Mouse (Mus musculus) regulatory T cell (primary cell): Measurements from ENCODE around the gene Heatr1.
"Not testable (repeated sequence)": the region's sequence is repeated elsewhere in the genome, so short reads cannot be mapped to it uniquely, and the experiment has no call there.

Source experiments
- in situ Hi-C: fragments of 300-600 bp; cut with MboI, MseI; formaldehyde crosslinking; loops from one replicate; pipeline ENCODE4 v1.15.1; 2025; ENCODE audit warnings: high pct_unique_total_duplicates

The Heatr1 gene

GRCm38 (mm10) chr13:12453150-12453549 is 58.3 kb downstream of the Heatr1 start:
- in situ Hi-C loops: no loop called here

GRCm38 (mm10) chr13:12454686-12455390 is 60.0 kb downstream of the Heatr1 start:
- in situ Hi-C loops: no loop called here

GRCm38 (mm10) chr13:12456711-12457110 is 61.9 kb downstream of the Heatr1 start:
- in situ Hi-C loops: no loop called here

DNA sequence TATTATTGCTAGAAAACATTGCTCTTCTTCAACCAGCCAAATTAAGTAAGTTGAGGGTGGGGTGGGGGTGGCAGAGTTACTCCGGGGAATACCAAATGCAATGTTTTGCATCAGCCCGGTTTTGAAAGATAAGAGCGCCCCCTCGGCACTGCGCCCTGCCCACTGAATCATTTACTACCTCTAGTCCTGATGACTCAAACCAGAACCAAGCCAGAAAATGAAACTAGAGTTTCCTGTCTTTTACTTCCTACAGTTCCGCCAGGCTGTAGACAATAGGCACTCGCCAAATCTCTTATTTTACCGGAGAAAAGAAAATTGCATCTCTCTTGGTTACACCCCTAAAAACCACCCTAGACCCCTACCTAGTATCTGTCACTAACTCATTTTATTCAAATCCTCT is 65.6 kb downstream of the Heatr1 start:
- in situ Hi-C loops: no loop called here

DNA sequence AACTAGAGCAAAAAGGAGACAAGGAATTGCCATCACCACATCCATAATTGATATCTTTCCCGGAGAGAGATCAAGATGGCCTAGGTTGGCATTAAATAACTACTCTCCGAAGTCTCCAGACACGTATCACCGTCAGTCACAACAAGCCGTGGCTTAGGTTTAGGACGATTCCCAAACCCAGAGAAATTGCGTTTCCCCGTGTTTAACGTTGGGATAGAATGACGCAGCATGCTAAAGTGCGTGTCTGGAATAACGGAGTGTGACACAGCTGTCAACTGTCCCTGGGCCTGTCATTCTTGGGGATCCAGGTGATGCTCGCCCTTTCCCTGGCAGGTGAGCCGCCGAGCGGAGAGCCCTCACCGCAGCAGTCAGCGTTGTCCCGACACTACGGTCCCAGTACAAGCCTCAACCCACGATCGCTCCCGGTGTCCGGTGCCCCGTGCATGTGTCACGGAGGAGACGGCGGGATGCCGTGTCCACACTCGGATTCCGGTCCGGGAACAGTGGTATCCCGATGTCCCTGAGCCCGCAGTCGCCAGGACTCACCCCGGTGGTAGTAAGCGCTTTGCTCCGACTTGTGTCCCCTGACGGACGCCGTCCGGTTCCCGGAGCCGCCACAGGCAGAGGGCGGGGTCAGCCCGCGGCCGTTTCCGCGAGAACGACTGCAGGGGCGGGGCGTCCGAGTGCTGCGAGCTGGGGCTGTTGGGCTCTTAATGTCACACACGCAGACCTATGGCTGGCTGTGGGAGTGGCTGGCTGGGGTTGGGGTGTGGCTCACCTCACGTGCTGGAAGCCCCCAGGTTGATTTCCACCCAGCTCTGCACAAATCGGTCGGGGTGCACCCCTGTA is 66.3 kb downstream of the Heatr1 start:
- in situ Hi-C loops: no loop called here

DNA sequence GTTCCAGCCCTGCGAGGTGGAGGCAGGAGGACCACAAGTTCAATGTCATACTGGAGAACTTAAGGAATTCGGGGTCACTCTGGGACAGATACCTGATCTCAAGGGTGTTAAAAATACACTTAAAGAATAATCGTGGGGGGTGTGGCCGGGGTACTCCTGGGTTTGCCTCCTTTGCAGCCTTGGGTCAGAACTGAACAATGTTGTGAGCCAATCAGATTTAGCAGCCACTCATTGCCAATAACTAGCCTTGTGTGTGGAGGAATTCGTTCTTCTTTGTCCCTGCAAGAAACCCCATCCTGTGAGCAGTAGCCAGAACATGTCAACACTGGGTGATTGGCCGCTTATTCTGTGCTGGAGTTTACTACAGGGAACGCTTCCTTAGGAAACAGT is 66.9 kb downstream of the Heatr1 start:
- in situ Hi-C loops: no loop called here

DNA sequence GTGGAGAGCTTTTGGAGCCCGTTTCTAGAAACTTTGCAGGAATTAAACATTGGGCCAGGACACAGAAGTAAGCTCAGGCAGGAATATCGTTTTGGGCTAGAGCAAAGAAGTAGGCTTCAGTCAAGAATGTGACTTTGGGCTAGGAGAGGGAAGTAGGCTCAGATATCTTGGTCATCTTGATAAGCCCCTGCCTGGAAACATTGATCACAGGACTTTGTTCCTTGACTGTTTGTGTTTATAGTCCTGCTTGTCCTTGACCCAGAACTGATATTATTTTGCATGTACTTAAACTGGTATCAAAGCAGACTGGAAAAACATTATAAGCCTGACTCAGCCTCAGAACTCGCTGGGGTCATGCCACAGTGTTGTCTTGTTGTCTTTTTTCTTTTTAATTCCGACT is 67.8 kb downstream of the Heatr1 start:
- in situ Hi-C loops: no loop called here

GRCm38 (mm10) chr13:12464159-12464558 is 69.3 kb downstream of the Heatr1 start:
- in situ Hi-C loops: not testable (repeated sequence)

DNA sequence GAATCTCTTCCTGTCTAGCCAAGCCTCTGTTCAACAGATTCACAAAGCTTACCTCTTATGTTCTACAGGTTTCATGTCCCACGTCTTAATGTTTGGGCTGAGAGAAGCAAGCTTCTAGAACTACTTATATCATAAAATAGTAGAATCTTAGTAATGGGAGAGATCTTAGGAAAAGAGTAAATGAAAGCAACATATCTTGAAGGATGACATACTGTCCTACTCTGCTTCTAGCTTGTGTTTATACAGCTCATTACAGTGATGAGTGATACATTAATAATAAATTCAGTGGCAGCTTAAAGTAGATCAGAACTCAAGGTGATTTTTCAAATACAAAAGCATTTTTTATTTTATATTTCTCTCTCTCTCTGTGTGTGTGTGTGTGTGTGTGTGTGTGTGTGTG is 70.0 kb downstream of the Heatr1 start, which contains the start of gene Lgals8:
Lgals8 (minus strand) TSS at position 101 of the 400 bp plus-strand sequence.
- in situ Hi-C loops: no loop called here

DNA sequence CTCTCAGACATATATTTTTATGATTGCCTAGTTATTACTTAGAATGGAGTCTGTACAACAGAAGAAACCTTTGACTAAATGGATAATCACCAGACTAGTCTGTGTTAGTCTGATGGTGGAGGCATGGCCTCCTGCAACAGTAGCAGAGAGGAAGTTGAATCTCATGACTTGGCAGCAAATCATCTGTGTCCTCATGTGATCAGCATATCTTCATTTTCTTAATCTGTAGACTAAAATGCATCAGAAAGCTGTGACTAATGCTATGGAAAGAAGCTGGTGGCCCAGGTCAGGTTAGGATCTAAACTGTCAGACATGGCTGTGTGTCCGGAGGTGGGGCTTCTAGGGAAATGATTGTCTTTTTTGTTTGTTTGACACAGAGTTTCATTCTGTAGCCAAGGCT is 73.7 kb downstream of the Heatr1 start:
- in situ Hi-C loops: no loop called here

DNA sequence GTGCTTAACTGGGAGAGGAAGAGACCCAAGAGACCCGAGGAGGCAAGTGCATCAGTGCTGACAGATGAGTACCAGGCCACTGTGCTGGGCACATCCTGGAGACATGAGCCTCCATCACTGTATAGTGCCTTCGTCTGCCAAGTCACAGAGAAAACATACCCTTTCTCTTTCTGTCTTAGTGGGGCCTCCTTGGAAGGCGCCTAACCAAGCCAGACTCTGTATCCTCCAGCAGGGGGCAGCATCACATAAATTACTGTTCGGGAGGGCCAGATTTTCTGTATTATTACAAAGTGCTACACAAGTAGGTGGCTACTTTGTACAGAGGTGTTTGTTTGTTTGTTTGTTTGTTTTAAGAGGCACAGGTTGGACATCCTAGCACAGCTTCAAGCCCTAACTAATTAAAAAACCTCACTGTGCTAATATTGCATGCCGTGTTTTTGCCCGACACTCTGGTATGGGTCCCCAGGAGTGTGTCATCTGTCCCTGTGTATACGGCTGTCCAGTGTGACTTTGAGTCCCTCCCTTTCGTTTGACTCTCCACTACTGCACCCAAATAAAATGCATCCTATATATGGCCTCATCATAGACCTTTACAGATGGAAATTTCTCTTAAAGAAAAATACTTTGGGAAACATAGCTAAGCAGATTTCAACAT is 79.0 kb downstream of the Heatr1 start:
- in situ Hi-C loops: loop anchor here (10.0 kb wide), 1 partner anchor 201 kb away; no protein-coding TSS in a partner anchor

DNA sequence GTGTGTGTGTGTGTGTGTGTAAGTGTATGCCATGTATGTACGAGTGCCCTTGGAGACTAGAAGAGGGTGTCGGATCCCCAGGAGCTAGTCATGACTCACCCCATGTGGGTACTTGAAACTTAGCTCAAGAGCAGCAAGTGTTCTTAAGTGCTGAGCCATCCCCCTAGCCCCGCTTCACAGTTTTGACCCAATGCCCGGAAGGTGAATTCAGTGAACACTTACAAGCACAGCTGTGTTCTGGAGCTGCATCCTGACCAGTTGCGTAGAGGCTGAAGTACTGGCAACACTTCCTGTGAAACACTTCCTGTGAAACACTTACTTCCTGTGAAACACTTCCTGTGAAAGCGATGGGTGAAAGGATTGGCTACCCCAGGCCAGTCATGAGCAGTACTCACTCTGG is 80.4 kb downstream of the Heatr1 start:
- in situ Hi-C loops: loop anchor here (5.0 to 25.0 kb wide), 4 partner anchors 42 to 912 kb away; partner anchors contain the start of gene Gpr137b

DNA sequence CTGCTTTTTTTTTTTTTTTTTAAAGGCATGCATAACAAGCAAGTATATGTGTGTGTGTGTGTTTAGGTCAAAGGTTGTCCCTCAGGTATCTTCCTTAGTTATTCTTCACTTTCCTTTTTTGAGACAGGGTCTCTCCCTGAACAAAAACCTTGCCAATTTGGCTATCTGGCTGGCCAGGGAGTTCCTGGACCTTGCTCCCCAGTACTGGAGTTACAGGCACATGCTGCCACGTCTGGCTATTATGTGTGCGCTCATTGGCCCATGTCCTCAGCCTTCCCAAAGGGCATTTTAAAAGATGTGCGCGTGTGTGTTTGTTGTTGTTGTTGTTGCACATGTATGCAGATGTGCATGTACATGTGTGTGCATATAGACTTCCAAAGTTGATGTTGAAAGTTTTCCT is 82.1 kb downstream of the Heatr1 start:
- in situ Hi-C loops: loop anchor here (5.0 to 25.0 kb wide), 4 partner anchors 40 to 910 kb away; partner anchors contain the start of gene Gpr137b

DNA sequence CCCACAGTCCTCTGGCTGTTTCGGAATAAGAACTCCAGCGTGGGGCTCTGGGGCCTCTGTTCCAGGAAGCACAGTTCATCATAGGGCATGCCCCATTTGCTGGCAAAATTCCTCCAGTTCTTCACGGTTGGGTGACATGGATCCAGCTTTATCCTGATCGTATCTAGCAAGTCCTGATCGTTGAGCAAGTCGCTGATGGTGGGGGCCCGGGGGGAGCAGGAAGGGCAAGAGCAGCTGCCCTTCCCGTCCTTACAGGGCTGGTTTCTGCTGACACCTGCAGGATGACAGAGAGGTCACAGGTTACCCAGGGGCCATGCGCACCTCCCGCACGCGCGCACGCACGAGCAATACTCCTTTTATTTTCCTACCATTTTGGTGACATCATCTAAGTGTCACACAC is 83.5 kb downstream of the Heatr1 start:
- in situ Hi-C loops: loop anchor here (5.0 to 25.0 kb wide), 4 partner anchors 39 to 909 kb away; partner anchors contain the start of gene Gpr137b

DNA sequence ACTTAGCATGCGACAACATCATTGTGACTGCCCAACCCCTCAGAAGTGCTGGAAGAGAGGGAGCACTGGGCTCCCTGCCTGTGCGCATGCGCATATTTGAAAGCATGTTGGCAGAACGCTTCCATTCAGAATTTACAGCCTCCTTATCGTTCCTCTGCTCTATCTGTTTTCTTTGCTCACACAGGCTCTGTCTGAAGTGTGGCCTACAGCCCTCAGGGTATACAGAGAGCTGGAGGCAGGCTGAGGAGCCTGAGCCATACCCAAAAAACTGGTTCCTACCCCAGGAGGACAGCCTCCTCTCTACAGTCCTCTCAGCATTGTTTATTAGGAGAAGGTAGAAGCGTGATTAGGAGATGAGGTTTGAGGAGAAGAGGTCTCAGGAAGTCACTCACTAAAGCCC is 85.0 kb downstream of the Heatr1 start:
- in situ Hi-C loops: loop anchor here (5.0 to 25.0 kb wide), 4 partner anchors 37 to 907 kb away; partner anchors contain the start of gene Gpr137b

DNA sequence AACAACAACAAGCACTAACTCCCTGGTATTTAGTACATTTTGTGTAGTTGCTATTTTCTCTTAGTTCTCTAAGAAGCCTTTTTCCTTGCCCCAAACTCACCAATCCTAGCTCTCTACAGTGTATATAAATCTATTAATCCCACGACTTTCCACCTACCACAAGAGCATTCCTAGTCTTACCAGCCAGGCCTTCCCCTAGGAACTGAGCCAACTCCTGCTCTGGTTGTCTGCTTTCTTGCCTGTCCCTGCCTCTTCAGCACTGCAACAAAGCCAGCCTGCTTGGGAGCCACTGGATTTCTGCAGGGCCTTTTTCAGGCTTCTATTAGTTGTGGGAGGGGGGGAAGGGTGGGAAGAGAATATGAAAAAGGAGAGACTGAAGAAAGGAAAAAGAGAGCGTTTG is 90.4 kb downstream of the Heatr1 start:
- in situ Hi-C loops: loop anchor here (25.0 kb wide), 1 partner anchor 902 kb away; the partner anchor contains the start of gene Gpr137b

DNA sequence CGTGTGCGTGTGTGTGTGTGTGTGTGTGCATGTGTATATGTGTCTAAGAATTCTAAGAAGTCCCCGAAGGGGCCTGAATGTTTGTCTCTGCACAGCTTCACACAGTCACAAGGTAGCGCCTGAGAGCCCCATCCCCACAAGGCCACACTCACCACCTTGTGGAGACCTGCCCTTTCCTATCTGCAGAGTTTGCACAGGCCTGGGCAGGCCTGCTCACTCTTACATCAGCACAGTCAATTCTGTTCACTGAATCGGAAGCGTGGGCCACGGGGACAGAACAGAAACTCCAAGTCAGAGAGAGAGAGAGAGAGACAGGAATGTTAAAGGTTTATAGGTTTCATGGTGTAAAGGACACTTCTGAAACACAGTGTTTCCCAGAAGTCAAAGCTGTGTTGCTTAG is 90.8 kb downstream of the Heatr1 start:
- in situ Hi-C loops: loop anchor here (25.0 kb wide), 1 partner anchor 902 kb away; the partner anchor contains the start of gene Gpr137b
